Mouse (Mus musculus): ENCODE data around the gene Prkca.

DNA sequence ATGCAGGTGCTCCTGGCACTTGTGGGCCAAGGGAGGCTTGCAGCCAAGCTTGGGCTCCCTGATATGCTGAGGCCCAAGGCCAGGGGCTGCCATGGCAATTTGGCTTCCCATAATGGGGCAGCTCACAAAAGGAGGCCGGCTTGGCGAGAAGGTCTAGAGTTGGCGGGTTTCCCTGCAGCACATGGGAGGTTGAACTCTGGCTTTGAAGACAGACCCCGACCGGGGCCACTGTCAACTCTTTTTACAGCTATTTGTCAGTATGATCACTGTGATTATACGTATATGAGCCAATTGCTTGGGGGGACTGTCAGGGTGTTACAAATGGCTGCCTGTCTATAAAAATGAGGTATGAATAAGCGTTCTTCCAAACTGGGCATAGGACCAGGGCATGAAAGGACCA is 378.3 kb downstream of the Prkca start:
- TF ChIP-seq CTCF (conservative IDR thresholded peaks at IDR 0.05; ENCODE audit: insufficient read depth, insufficient read length, low read depth, low read length) (no peak), POLR2A (IDR thresholded peaks at IDR 0.05; ENCODE audit: low read depth, low read length) (no peak)
